Mouse (Mus musculus) MEL (cell line): Measurements from ENCODE around the gene Prdm16. TPM values are rescaled to one million over a fixed set of nuclear protein-coding genes. Genes with fewer than 3 reads are reported as not detected.

Experiments used
- DNase-seq: peaks from one replicate; pipeline ENCODE4 v3.0.0; 2011; ENCODE audit warnings: low read depth, low spot score
- H3K27ac ChIP-seq: 2 replicates; pipeline ENCODE4 v1.5.1; 2012; ENCODE audit warnings: low read depth, mild to moderate bottlenecking, control low read depth, low read length, moderate library complexity; ENCODE audit not compliant: control insufficient read depth
- H3K27me3 ChIP-seq, 2 experiments: fragments of 150-350 bp in 1 of 2; sonication (generic) in 1 of 2; 2 replicates each; pipeline ENCODE4 v1.6.1; 2012; ENCODE audit warnings: low read length in 2 of 2, mild to moderate bottlenecking in 2 of 2, improper control_type of control experiment in 1 of 2, moderate library complexity in 1 of 2; ENCODE audit not compliant: insufficient read depth in 2 of 2, control insufficient read depth in 1 of 2
- H3K36me3 ChIP-seq, 2 experiments: 2 replicates each; pipeline ENCODE4 v1.6.1; 2012 to 2014; ENCODE audit warnings: low read length in 2 of 2, improper control_type of control experiment in 1 of 2, inconsistent platforms in 1 of 2, mild to moderate bottlenecking in 1 of 2; ENCODE audit not compliant: insufficient read depth in 2 of 2, control insufficient read depth in 1 of 2
- H3K4me1 ChIP-seq, 2 experiments: fragments of 150-350 bp in 1 of 2; sonication (generic) in 1 of 2; 2 replicates each; pipeline ENCODE4 v1.6.1; 2012; ENCODE audit warnings: low read length in 2 of 2, improper control_type of control experiment in 1 of 2, mild to moderate bottlenecking in 1 of 2; ENCODE audit not compliant: insufficient read depth in 2 of 2, control insufficient read depth in 1 of 2
- H3K4me3 ChIP-seq, 2 experiments: fragments of 150-350 bp in 1 of 2; sonication (generic) in 1 of 2; 2 replicates each; pipeline ENCODE4 v1.5.1; 2012; ENCODE audit warnings: low read depth in 2 of 2, low read length in 2 of 2, mild to moderate bottlenecking in 2 of 2, moderate library complexity in 2 of 2, control low read depth in 1 of 2, improper control_type of control experiment in 1 of 2; ENCODE audit not compliant: control insufficient read depth in 1 of 2, insufficient read depth in 1 of 2
- H3K79me2 ChIP-seq: 2 replicates; pipeline ENCODE4 v1.6.1; 2012; ENCODE audit warnings: mild to moderate bottlenecking, low read length, moderate library complexity; ENCODE audit not compliant: control insufficient read depth, poor library complexity, insufficient read depth
- H3K9ac ChIP-seq: 2 replicates; pipeline ENCODE4 v1.6.1; 2012; ENCODE audit warnings: low read depth, mild to moderate bottlenecking, control low read depth, low read length, moderate library complexity; ENCODE audit not compliant: control insufficient read depth, poor library complexity, severe bottlenecking
- H3K9me3 ChIP-seq: fragments of 150-350 bp; sonication (generic); replicated peaks from 2 replicates; pipeline ENCODE4 v1.6.1; 2012; ENCODE audit warnings: mild to moderate bottlenecking, low read length, improper control_type of control experiment, moderate library complexity; ENCODE audit not compliant: insufficient read depth
- BHLHE40 ChIP-seq: IDR thresholded peaks from 2 replicates; pipeline ENCODE4 v1.6.1; 2012; ENCODE audit warnings: low read depth, mild to moderate bottlenecking, inconsistent platforms, low read length, improper control_type of control experiment, borderline replicate concordance
- GATA1 ChIP-seq: IDR thresholded peaks from 2 replicates; pipeline ENCODE4 v1.6.1; 2011; ENCODE audit warnings: low read depth, low read length, improper control_type of control experiment
- JUND ChIP-seq: IDR thresholded peaks from 2 replicates; pipeline ENCODE4 v1.6.1; 2011; ENCODE audit warnings: low read depth, mild to moderate bottlenecking, improper control_type of control experiment, low read length
- KAT2A ChIP-seq: conservative IDR thresholded peaks from 2 replicates; pipeline ENCODE4 v1.6.1; 2012; ENCODE audit warnings: low read depth, low read length, improper control_type of control experiment, inconsistent platforms
- MAX ChIP-seq: IDR thresholded peaks from 2 replicates; pipeline ENCODE4 v1.6.1; 2011; ENCODE audit warnings: low read length, improper control_type of control experiment
- MAZ ChIP-seq: IDR thresholded peaks from 2 replicates; pipeline ENCODE4 v1.6.1; 2012; ENCODE audit warnings: low read depth, mild to moderate bottlenecking, inconsistent platforms, low read length, improper control_type of control experiment
- MXI1 ChIP-seq: IDR thresholded peaks from 2 replicates; pipeline ENCODE4 v1.6.1; 2011; ENCODE audit warnings: mild to moderate bottlenecking, low read depth, low read length, improper control_type of control experiment
- POLR2AphosphoS2 ChIP-seq: IDR thresholded peaks from 2 replicates; pipeline ENCODE4 v1.6.1; 2011; ENCODE audit warnings: low read length, improper control_type of control experiment
- POLR2AphosphoS5 ChIP-seq: IDR thresholded peaks from 2 replicates; pipeline ENCODE4 v1.6.1; 2012; ENCODE audit warnings: low read depth, borderline replicate concordance, mild to moderate bottlenecking, inconsistent platforms, low read length, moderate library complexity, mixed read lengths
- RAD21 ChIP-seq: IDR thresholded peaks from 2 replicates; pipeline ENCODE4 v1.6.1; 2011; ENCODE audit warnings: mild to moderate bottlenecking, low read depth, low read length, improper control_type of control experiment
- TBP ChIP-seq: IDR thresholded peaks from 2 replicates; pipeline ENCODE4 v1.8.0; 2011; ENCODE audit warnings: low read depth, low read length, improper control_type of control experiment
- USF1 ChIP-seq: IDR thresholded peaks from 2 replicates; pipeline ENCODE4 v1.6.1; 2014; ENCODE audit warnings: low read depth, mild to moderate bottlenecking, inconsistent platforms, low read length, improper control_type of control experiment, moderate library complexity
- ZC3H11A ChIP-seq: IDR thresholded peaks from 2 replicates; pipeline ENCODE4 v1.6.1; 2012; ENCODE audit warnings: low read depth, mild to moderate bottlenecking, inconsistent platforms, low read length, improper control_type of control experiment
- ZMIZ1 ChIP-seq: IDR thresholded peaks from 2 replicates; pipeline ENCODE4 v1.6.1; 2012; ENCODE audit warnings: low read depth, mild to moderate bottlenecking, inconsistent platforms, low read length, improper control_type of control experiment, moderate library complexity
- polyA plus RNA-seq, 2 experiments: library from polyadenylated mRNA; stranded (reverse) in 1 of 2; unstranded in 1 of 2; fragments of >175 nt in 1 of 2; fragments of >200 nt in 1 of 2; gene quantifications; 2 replicates each; pipeline versions ENCODE4 v1.2.1 to v1.2.4; 2012; ENCODE audit warnings: low replicate concordance in 2 of 2, low read depth in 1 of 2; ENCODE audit not compliant: insufficient read length in 2 of 2, insufficient read depth in 1 of 2, missing spikeins in 1 of 2
- total RNA-seq: library from RNA; depleted of rRNA; stranded (reverse); fragments of 300-350 nt; gene quantifications from 2 replicates; pipeline ENCODE4 v1.2.3, GENCODE M21; 2012

Gene Prdm16
- total and polyA plus RNA-seq, 3 experiments: not detected

DNA sequence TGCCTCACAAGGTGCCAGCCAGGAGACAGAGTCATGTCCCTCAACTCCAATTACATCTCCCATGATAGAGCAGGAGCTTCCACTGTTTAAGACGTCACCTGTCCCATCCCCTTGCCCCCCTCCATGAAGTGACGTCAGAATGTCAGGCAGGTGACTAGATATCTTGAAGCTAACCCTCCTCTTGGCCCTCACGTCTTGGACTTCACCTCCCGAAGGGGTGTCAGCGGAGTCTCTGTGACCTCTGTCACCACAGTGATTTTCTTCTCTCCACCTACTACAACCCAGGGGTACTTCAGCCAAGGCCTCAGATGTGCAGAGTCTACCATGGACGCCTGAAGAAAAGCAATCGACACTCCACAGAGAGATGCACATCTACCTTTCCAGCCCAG lies 32.2 kb downstream of the Prdm16 start:
- H3K9ac ChIP-seq: no peak overlapping the region
- H3K36me3 ChIP-seq: no peaks in the 10 kb centered on the region
- no peak for DNase-seq
- no peak for TF ChIP-seq JUND
- H3K9me3 ChIP-seq: no peaks in the 10 kb centered on the region
- H3K4me3 ChIP-seq: no peak overlapping the region
- no peaks in the 10 kb centered on the region for H3K27me3 ChIP-seq
- no peaks in the 10 kb centered on the region for H3K4me1 ChIP-seq
- H3K79me2 ChIP-seq: no peaks in the 10 kb centered on the region
- no peak overlapping the region for H3K27ac ChIP-seq

- Histone ChIP-seq H3K36me3 (no peaks in the 10 kb centered on the region), H3K4me3 (no peak overlapping the region), H3K27me3 (no peaks in the 10 kb centered on the region), H3K9me3 (no peaks in the 10 kb centered on the region), H3K4me1 (no peaks in the 10 kb centered on the region), H3K79me2 (no peaks in the 10 kb centered on the region), H3K27ac (no peak overlapping the region), H3K9ac (no peak overlapping the region)
- DNase-seq: no peak
- TF ChIP-seq POLR2AphosphoS2: no peak
- no peak for TF ChIP-seq ZMIZ1
- no peak for TF ChIP-seq KAT2A
- no peak for TF ChIP-seq ZC3H11A
- no peak for TF ChIP-seq MXI1
- no peak for TF ChIP-seq POLR2AphosphoS5
- TF ChIP-seq MAX: no peak
Measured at GRCm38 (mm10) chr4:154603663-154604441, 32.8 kb downstream of the Prdm16 start.

DNA sequence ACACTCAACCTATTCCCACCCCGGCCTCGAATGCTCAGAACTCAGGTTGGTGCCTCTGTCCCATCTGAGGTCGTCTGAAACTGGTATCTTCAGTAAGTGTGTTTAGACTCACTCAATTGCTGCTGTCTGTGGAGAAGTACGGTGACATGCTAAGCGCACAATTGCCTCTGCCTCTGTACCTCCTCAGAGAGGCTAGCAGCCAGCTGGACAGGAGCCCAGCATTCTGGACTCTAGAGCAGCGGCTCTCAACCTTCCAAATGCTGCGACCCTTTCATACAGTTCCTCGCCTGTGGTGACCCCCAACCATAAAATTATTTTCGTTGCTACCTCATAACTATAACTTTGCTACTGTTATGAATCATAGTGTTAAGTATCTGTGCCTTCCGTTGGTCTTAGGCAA lies 34.3 kb downstream of the Prdm16 start:
- Histone ChIP-seq H3K9me3 (no peaks in the 10 kb centered on the region), H3K79me2 (no peaks in the 10 kb centered on the region), H3K4me1 (no peaks in the 10 kb centered on the region), H3K27ac (no peak overlapping the region), H3K4me3 (no peak overlapping the region), H3K27me3 (no peaks in the 10 kb centered on the region), H3K36me3 (no peaks in the 10 kb centered on the region), H3K9ac (no peak overlapping the region)
- DNase-seq: no peak
- TF ChIP-seq USF1 (no peak), RAD21 (no peak), TBP (no peak), GATA1 (no peak), BHLHE40 (no peak), MAZ (no peak)
